Mouse (Mus musculus) liver, adult 2 months (tissue): ENCODE results near the gene 4931409K22Rik. TPM values are rescaled to one million over a fixed set of nuclear protein-coding genes. Genes with fewer than 3 reads are reported as not detected.
A peak's percentile ranks its signal among the peaks of the same experiment; 100 is the strongest.

Experiments used
- DNase-seq: peaks from one replicate; pipeline ENCODE4 v3.0.0-alpha.2; 2011; ENCODE audit warnings: low read depth, low spot score; ENCODE audit errors: extremely low read depth
- H3K27ac ChIP-seq: fragments of 200-500 bp; replicated peaks from 2 replicates; pipeline ENCODE4 v1.5.1; 2012; ENCODE audit warnings: low read depth, mild to moderate bottlenecking, control low read depth, inconsistent platforms, low read length; ENCODE audit not compliant: insufficient read depth
- H3K27me3 ChIP-seq: fragments of 200-500 bp; 2 replicates; pipeline ENCODE4 v1.6.1; 2012; ENCODE audit warnings: mild to moderate bottlenecking, moderate library complexity, low read length, inconsistent platforms; ENCODE audit not compliant: control insufficient read depth, insufficient read depth
- H3K36me3 ChIP-seq: fragments of 200-500 bp; 2 replicates; pipeline ENCODE4 v1.6.1; 2012; ENCODE audit warnings: low read length, inconsistent platforms; ENCODE audit not compliant: control insufficient read depth, insufficient read depth
- H3K4me1 ChIP-seq: fragments of 200-500 bp; 2 replicates; pipeline ENCODE4 v1.6.1; 2011; ENCODE audit warnings: low read length; ENCODE audit not compliant: control insufficient read depth, insufficient read depth
- H3K4me3 ChIP-seq: fragments of 200-500 bp; 2 replicates; pipeline ENCODE4 v1.5.1; 2011; ENCODE audit warnings: low read depth, mild to moderate bottlenecking, control low read depth, low read length, moderate library complexity; ENCODE audit not compliant: insufficient read depth
- H3K79me2 ChIP-seq: fragments of 200-500 bp; 2 replicates; pipeline ENCODE4 v1.6.1; 2012; ENCODE audit warnings: inconsistent platforms, mild to moderate bottlenecking, low read length, moderate library complexity; ENCODE audit not compliant: control insufficient read depth, insufficient read depth
- H3K9ac ChIP-seq: fragments of 200-500 bp; 2 replicates; pipeline ENCODE4 v1.6.1; 2012; ENCODE audit warnings: low read depth, mild to moderate bottlenecking, control low read depth, inconsistent platforms, low read length
- CTCF ChIP-seq: fragments of 200-500 bp; IDR thresholded peaks from 2 replicates; pipeline ENCODE4 v1.5.1; 2011; ENCODE audit warnings: low read depth, low read length, control low read depth
- POLR2A ChIP-seq: fragments of 200-500 bp; IDR thresholded peaks from 2 replicates; pipeline ENCODE4 v1.6.1; 2011; ENCODE audit warnings: low read length, control low read depth; ENCODE audit not compliant: insufficient read depth; ENCODE audit errors: extremely low read depth
- WGBS: fragments of 180-500 bp; shearing (Covaris S2); methylation state at CpG from one replicate; pipeline ENCODE4 v1.1.7; 2018; 5-methylcytosine and 5-hydroxymethylcytosine counted together
- polyA plus RNA-seq: library from polyadenylated mRNA; depleted of rRNA; stranded (reverse); fragments of >200 nt; gene quantifications from 2 replicates; pipeline ENCODE4 v1.2.3, GENCODE M21; 2012
- total RNA-seq: library from RNA; depleted of rRNA; stranded (reverse); fragments of >200 nt; gene quantifications from 2 replicates; pipeline ENCODE4 v1.2.3, GENCODE M21; 2014

The 4931409K22Rik gene
- total and polyA plus RNA-seq, 2 experiments: not detected

DNA sequence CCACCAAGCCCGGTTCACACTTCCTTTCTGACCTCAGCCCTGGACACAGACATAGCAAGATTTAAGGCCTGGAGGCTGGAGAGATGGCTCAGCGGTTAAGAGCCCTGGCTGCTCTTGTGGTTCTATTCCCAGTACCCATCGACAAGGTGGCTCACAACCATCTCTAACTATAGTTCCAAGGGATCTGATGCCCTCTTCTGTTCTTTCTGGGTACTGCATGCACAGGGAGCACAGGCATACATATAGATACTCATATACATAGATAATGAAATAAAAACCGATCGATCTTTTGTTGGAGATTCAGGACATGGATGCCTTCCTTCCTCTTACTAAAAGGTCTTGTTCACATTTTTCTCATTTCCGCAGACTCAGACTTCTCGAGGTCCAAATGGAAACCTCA, 48.2 kb downstream of the 4931409K22Rik start:
- Histone ChIP-seq H3K79me2 (no peaks in the 10 kb centered on the region), H3K27me3 (0 out of 2 replicates have a peak, but pooled peaks cover 2% of the 10 kb centered on the region), H3K9ac (no peak overlapping the region), H3K4me1 (no peaks in the 10 kb centered on the region), H3K36me3 (no peaks in the 10 kb centered on the region), H3K27ac (no peak overlapping the region), H3K4me3 (no peak overlapping the region)
- TF ChIP-seq CTCF (no peak), POLR2A (no peak)
- DNase-seq: no peak
- 92% methylated on average over 7 of the region's 7 CpGs for WGBS

DNA sequence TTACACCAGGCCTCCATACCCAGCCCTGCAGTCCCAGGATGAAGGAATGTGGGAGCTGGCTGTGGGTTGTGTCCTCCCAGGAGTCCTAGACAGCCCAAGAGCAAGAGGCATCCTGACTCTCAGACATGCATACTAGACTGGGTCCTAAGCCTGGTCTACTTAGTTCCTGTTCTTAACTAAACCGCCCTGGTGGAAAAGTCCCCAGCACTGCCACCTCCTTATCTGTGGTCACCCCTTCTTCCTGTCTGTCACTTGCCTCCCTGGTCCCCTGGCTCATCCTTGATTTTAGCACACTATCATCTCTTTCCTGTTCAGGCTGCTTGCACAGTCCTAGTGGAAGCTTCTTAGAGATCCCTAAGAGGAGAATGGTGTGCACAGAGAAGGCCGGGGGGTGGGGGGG, 51.1 kb downstream of the 4931409K22Rik start:
- H3K27me3 ChIP-seq: no peaks in the 10 kb centered on the region
- TF ChIP-seq CTCF (no peak), POLR2A (no peak)
- H3K4me3 ChIP-seq: no peak overlapping the region
- WGBS: 41% methylated on average over 2 of the region's 2 CpGs
- no peak overlapping the region for H3K27ac ChIP-seq
- H3K4me1 ChIP-seq: no peaks in the 10 kb centered on the region
- no peak overlapping the region for H3K9ac ChIP-seq
- DNase-seq: no peak
- no peaks in the 10 kb centered on the region for H3K36me3 ChIP-seq
- H3K79me2 ChIP-seq: no peaks in the 10 kb centered on the region

DNA sequence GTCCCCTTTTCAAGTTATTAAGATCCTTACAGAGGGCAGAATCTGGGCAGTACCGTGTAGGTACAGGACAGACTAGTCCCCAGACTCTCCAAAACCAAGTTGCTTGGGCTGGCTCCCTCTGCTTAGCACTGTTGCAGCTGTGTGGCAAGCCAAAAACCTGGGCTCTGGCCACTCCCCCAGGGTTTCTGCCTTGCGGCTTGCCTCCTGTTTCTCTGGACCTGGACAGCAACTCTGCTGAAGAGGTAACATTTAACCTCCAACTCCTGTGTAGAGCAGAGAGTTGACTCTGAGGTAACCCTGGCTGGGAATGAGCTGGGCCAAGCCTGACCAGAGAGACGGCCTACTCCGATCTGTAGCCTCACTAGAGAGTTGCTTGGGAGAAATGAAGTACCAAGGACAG, 53.8 kb downstream of the 4931409K22Rik start:
- Histone ChIP-seq H3K9ac (no peak overlapping the region), H3K27me3 (no peaks in the 10 kb centered on the region), H3K4me1 (no peaks in the 10 kb centered on the region), H3K4me3 (no peak overlapping the region), H3K36me3 (0 out of 2 replicates have a peak, but pooled peaks cover 2% of the 10 kb centered on the region), H3K27ac (no peak overlapping the region), H3K79me2 (no peaks in the 10 kb centered on the region)
- 49% methylated on average over 4 of the region's 4 CpGs for WGBS
- no peak for TF ChIP-seq POLR2A
- no peak for TF ChIP-seq CTCF
- DNase-seq: peak; percentile 54

DNA sequence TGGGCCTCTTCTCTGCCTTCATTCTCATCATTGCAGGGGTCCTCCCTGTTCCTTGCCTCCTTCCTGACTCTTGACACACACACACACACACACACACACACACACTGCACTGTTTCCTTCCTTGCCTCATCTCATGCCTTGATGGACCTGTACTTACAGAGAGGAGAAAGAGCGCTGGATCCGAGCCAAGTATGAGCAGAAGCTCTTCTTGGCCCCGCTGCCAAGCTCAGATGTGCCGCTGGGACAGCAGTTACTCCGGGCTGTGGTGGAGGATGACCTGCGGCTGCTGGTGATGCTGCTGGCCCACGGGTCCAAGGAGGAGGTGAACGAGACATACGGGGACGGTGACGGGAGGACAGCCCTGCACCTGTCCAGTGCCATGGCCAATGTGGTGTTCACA, 55.8 kb downstream of the 4931409K22Rik start:
- no peaks in the 10 kb centered on the region for H3K27me3 ChIP-seq
- no peak for DNase-seq
- no peaks in the 10 kb centered on the region for H3K79me2 ChIP-seq
- TF ChIP-seq POLR2A (no peak), CTCF (no peak)
- H3K9ac ChIP-seq: no peak overlapping the region
- H3K27ac ChIP-seq: no peak overlapping the region
- H3K36me3 ChIP-seq: 0 out of 2 replicates have a peak, but pooled peaks cover 2% of the 10 kb centered on the region
- no peaks in the 10 kb centered on the region for H3K4me1 ChIP-seq
- no peak overlapping the region for H3K4me3 ChIP-seq
- 87% methylated on average over 11 of the region's 11 CpGs for WGBS

DNA sequence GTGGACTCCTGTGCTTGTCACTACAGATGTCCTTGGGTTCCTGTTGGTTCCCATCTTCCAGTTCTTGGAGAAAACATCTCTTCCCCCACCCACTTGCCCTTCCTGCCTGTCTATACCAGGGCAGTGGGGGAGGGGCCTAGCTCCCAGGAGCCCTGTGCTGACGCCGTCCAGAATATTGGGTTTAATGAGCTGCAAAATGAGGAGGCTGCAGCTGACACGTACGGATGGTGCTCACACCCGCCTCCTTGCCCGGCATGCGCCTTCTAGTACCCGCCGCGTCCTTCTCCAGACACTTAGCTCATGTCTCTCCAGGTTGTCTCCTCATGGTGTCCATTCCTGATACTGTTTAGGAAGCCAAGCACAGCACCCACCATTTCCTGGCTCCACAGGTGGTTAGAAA, 57.5 kb downstream of the 4931409K22Rik start:
- Histone ChIP-seq H3K79me2 (no peaks in the 10 kb centered on the region), H3K4me1 (no peaks in the 10 kb centered on the region), H3K36me3 (peaks cover 4% of the 10 kb centered on the region; the same call in 1 of the 2 replicates), H3K9ac (no peak overlapping the region), H3K27me3 (no peaks in the 10 kb centered on the region), H3K4me3 (no peak overlapping the region), H3K27ac (no peak overlapping the region)
- 93% methylated on average over 10 of the region's 10 CpGs for WGBS
- DNase-seq: no peak
- TF ChIP-seq POLR2A: no peak
- no peak for TF ChIP-seq CTCF

DNA sequence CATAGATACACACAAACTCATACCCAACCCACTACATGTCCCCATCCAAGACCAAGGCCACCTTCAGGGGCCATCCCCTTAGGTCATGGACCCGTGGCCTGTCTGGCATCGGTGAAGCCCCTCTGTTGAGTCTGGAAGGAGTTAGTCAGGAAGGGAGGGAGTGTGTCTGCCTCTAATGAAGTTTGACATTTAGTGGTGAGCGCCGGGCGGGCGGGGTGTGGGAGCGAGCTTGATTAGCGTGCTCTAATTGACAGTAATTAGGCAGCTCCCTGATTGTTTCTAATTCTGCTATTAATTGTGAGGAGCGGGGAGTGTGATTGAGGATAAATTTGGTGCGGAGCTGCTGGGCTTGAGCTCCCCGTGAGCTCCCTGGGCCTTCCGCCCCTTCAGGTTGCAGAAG, 59.1 kb downstream of the 4931409K22Rik start:
- no peak for DNase-seq
- Histone ChIP-seq H3K4me1 (no peaks in the 10 kb centered on the region), H3K27me3 (no peaks in the 10 kb centered on the region), H3K27ac (no peak overlapping the region), H3K9ac (no peak overlapping the region), H3K36me3 (peaks cover 6% of the 10 kb centered on the region), H3K79me2 (no peaks in the 10 kb centered on the region), H3K4me3 (no peak overlapping the region)
- WGBS: 95% methylated on average over 12 of the region's 12 CpGs
- TF ChIP-seq CTCF (no peak), POLR2A (no peak)
